Mouse (Mus musculus): ENCODE results near the gene Pcgf2.
"Not testable (repeated sequence)": the region's sequence is repeated elsewhere in the genome, so short reads cannot be mapped to it uniquely, and the experiment has no call there.

The Pcgf2 gene

DNA sequence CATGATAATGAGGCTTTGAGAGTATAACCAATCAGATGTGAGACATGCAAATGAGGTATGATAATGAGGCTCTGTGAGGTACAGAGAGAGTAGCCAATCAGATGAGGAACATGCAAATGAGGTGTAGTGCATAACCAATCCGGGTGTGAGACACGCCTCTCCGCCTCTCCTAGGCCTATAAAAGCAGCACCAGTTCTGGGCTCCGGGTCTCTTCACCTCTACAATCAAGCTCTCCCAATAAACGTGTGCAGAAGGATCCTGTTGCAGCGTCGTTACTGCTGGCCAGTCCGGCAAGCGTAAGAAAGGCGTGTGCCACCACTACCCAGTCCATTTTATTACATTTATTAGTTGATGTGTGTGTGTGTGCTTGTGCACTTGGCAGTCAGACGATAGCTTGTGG, 46.9 kb downstream of the Pcgf2 start:
- DNase-seq (ENCODE audit: low read depth, low spot score): not testable (repeated sequence)

DNA sequence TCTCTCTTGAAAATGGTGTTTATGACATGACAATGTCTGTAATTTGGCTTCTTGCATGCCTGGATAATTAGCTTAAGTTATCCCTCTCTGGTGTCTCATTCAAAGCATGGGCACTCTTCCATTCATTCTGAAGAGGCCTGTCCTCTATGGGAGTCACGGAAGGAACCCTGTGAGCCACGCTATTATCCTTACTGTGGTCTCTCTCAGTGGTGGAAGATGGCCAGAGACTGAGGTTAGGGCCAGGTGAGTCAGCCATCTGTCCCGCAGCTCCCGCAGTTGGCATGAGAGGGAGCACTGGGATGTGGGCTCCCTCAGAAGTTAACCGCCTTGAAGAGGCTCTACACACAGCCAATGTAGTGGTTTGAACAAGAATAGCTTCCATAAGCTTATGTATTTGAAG, 50.0 kb downstream of the Pcgf2 start:
- DNase-seq (ENCODE audit: low read depth, low spot score): no peak

DNA sequence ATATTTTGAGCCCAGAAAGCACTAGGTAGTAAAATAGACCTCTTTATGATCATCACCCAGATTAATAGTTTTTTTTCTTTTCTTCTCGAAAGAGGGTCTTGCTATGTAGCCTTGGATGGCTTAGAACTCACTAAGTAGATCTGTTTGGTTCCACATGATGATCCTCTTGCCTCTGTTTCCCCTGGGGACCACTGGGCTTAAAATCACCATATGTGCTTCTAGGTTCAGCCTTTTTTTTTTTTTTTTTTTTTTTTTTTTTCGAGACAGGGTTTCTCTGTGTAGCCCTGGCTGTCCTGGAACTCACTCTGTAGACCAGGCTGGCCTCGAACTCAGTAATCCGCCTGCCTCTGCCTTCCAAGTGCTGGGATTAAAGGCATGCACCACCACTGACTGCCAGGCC, 51.8 kb downstream of the Pcgf2 start:
- not testable (repeated sequence) for DNase-seq (ENCODE audit: low read depth, low spot score)

DNA sequence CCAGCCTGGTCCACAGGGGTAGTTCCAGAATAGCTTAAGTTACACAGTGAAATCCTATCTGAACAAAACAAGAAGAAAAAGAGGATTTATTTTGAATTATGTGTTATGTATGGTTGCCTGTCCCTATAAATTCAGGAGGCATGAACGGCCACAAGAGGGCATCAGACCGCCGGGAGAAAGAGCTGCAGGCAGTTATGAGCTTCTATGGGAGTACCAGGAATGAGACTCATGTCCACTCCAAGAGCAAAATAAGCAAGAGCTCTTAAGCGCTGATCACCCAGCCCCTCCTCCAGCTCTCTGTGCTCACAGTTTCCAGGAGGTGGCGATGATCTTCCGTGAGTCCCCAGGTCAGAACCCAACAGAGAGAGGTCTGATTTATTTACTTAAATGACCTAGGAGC, 55.5 kb downstream of the Pcgf2 start:
- DNase-seq (ENCODE audit: low read depth, low spot score): peak; percentile 61

DNA sequence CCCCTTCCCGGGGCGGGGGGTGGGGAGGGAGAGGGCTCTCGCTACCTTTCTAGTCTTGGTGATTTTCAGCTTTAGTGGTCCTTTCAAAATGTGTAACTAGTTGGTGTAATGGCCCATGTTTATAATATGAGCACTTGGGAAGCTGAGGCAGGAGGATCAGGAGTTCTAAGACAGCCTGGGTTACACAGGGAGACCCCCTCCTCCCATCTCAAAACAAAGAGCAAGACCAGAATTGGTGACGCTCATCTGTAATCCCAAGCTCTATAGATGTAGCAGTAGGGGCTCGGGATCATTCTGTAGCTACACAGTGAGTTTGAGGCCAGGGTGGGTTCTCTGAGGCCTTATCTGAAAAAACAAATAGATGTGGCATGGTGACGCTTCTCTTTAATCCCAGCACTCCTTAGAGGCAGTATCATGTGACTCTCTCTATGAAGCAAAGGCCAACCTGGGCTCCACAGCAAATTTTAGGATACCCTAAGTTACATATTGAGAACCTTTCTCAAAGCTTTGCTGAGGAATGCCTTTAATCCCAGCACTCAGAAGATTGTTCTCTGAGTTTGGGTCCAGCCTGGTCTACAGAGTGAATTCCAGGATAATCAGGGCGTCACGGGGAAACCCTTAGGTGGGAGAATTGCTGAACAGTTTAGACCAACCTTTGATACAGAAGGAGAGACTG, 56.8 kb downstream of the Pcgf2 start:
- no peak for DNase-seq (ENCODE audit: low read depth, low spot score)

DNA sequence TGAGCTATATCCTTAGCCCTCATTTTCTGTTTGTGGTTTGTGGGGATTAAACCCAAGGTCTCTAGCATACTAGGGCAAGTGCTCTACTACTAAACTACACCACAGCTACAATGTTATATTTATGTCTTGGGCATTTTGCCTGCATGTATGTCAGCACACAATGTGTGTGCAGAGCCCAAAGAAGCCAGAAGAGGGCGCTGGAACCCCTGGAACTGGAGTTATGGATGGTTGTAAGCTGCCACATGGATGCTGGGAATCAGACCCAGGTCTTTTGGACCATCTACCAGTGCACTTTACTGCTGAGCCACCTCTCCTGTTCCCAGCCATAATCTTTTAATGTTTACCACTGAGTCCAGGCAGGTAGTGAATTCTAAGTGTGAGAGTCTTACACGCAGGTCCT, 57.6 kb downstream of the Pcgf2 start:
- no peak for DNase-seq (ENCODE audit: low read depth, low spot score)

DNA sequence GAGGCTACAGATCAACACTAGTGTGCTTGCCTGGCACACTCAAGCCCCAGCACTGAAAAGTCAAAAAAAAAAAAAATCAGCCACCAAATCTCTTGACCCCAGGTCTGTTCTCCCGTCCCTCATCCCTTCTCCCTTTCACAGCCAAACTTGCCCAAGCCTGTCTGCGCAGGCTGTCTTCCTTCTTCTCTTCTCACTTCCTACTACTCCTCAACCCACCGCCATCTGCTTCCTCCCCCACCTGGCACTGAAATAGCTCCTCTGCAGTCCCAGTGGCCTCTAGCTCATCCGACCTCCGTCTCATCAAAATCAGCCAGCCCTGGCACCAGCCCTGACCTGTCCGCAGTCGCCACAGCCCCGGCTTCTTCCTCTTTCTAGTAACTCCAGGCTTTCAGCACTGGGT, 58.6 kb downstream of the Pcgf2 start:
- no peak for DNase-seq (ENCODE audit: low read depth, low spot score)

All from skeletal muscle tissue, adult 2 months (tissue).